ENCODE assay signal across 16 mouse cellular contexts in genomic region chr10:45318922-45319321, GRCm38 (mm10). TPM values are rescaled to one million over a fixed set of nuclear protein-coding genes. Genes with fewer than 3 reads are reported as not detected.
"Had no signal": no experiment of that assay in that cellular context is flagged by ENCODE, and none has a peak within 500 bp of the region (broad histone marks: within the 10 kb centered on the region; RNA-seq: fewer than 3 reads in every experiment).

No protein-coding gene starts in this region.

- H3K36me3 ChIP-seq: neural tube, embryonic 15.5 days; stomach, embryonic 15.5 days had no signal

- H3K9me3 ChIP-seq: neural tube, embryonic 15.5 days; stomach, embryonic 15.5 days had no signal

- H3K4me3 ChIP-seq: neural tube, embryonic 15.5 days; stomach, embryonic 15.5 days had no signal

- H3K27ac ChIP-seq: neural tube, embryonic 15.5 days; stomach, embryonic 15.5 days; stomach, postnatal 0 days had no signal

- DNase-seq: retina, postnatal 1 day; right cerebral cortex, adult 18-20 months; right cerebral cortex, postnatal 14 days; right cerebral cortex, postnatal 25 days; right cerebral cortex, postnatal 4 days; spleen, adult 18-20 months; thymus, adult 18-20 months; thymus, adult 2 months; thymus, postnatal 14 days; thymus, postnatal 25 days; thymus, postnatal 36 days; thymus, postnatal 4 days had no signal

- H3K27me3 ChIP-seq: neural tube, embryonic 15.5 days; stomach, embryonic 15.5 days had no signal

- H3K4me1 ChIP-seq: neural tube, embryonic 15.5 days; stomach, embryonic 15.5 days had no signal

- H3K4me2 ChIP-seq: neural tube, embryonic 15.5 days; stomach, embryonic 15.5 days had no signal

- H3K9ac ChIP-seq: neural tube, embryonic 15.5 days; stomach, embryonic 15.5 days had no signal

RNA-seq across cellular contexts. Expression of gene Bves, which starts 16.6 kb away (rescaled TPM):
- total RNA-seq: neutrophil, adult 5-6 weeks had no signal
